Mouse (Mus musculus): ENCODE results near the gene Rhob.
"Not testable (repeated sequence)": the region's sequence is repeated elsewhere in the genome, so short reads cannot be mapped to it uniquely, and the experiment has no call there.

Gene Rhob

GRCm38 (mm10) chr12:8470962-8471361, 28.8 kb downstream of the Rhob start:
- no peaks in the 10 kb centered on the region for H3K36me3 ChIP-seq (ENCODE audit: control insufficient read depth, insufficient read depth, low read length, poor library complexity, severe bottlenecking)
- DNase-seq (ENCODE audit: low read depth, low spot score), result no peak
- H3K27me3 ChIP-seq (ENCODE audit: control insufficient read depth, insufficient read depth, low read length, poor library complexity, severe bottlenecking), result no peaks in the 10 kb centered on the region; the same call in 1 of the 2 replicates

- H3K36me3 ChIP-seq (ENCODE audit: control insufficient read depth, insufficient read depth, low read length, poor library complexity, severe bottlenecking), result no peaks in the 10 kb centered on the region
- no peak for DNase-seq (ENCODE audit: low read depth, low spot score)
- H3K27me3 ChIP-seq (ENCODE audit: control insufficient read depth, insufficient read depth, low read length, poor library complexity, severe bottlenecking), result no peaks in the 10 kb centered on the region; the same call in 1 of the 2 replicates
These were observed 29.9 kb downstream of the Rhob start for GRCm38 (mm10) chr12:8469742-8470494.

- Histone ChIP-seq H3K27me3 (ENCODE audit: control insufficient read depth, insufficient read depth, low read length, poor library complexity, severe bottlenecking) (no peaks in the 10 kb centered on the region; the same call in 1 of the 2 replicates), H3K36me3 (ENCODE audit: control insufficient read depth, insufficient read depth, low read length, poor library complexity, severe bottlenecking) (no peaks in the 10 kb centered on the region)
- DNase-seq (ENCODE audit: low read depth, low spot score), result no peak
These were observed 31.5 kb downstream of the Rhob start for GRCm38 (mm10) chr12:8468221-8468865.

DNA sequence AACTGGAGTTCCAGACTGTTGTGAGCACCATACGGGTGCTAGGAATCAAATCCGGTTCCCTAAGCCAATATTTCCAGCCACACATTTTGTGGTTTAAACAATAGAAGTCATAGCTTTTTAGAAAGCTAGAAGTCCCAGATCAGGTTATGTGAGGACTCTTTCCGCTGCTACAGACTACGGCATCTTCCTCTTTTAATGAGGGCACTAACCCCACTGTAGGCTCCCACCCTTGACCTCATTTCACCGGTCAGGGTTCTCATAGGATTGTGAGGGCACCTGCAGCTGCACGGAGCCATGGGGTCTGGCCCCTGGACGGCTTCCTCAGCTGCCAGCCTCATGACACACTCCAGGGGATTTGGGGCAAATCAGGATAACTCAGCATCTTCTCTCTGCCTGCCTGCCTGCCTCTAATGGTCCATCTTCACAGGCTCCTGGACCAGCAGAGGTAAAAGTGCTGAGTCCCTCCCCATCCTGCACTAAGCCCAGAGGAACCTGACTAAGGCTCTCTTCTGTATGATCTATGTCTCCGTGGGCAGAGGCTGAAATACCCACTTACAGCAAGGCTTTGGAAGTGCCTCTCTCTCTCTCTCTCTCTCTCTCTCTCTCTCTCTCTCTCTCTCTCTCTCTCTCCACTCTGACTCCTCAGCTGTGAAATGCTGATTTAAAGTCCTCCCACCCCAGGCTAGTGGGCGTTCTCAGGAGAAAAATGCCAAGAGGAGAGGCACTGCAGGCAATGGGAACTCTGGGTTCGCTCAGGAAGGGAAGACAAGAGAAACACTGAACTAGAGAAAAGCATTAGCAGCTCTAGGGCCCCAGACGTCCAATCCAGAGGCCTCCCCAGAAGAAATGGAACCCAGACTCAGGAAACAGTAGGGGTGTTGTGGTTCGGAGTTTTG, 32.5 kb downstream of the Rhob start:
- DNase-seq (ENCODE audit: low read depth, low spot score), result no peak

GRCm38 (mm10) chr12:8465680-8466079, 34.1 kb downstream of the Rhob start:
- no peaks in the 10 kb centered on the region; the same call in 1 of the 2 replicates for H3K27me3 ChIP-seq (ENCODE audit: control insufficient read depth, insufficient read depth, low read length, poor library complexity, severe bottlenecking)
- no peaks in the 10 kb centered on the region for H3K36me3 ChIP-seq (ENCODE audit: control insufficient read depth, insufficient read depth, low read length, poor library complexity, severe bottlenecking)
- no peak for DNase-seq (ENCODE audit: low read depth, low spot score)

More for the DNA sequence above, 32.5 kb downstream of the Rhob start:
- H3K36me3 ChIP-seq (ENCODE audit: control insufficient read depth, insufficient read depth, low read length, poor library complexity, severe bottlenecking), result no peaks in the 10 kb centered on the region
- no peaks in the 10 kb centered on the region; the same call in 1 of the 2 replicates for H3K27me3 ChIP-seq (ENCODE audit: control insufficient read depth, insufficient read depth, low read length, poor library complexity, severe bottlenecking)

GRCm38 (mm10) chr12:8464961-8465360, 34.8 kb downstream of the Rhob start:
- DNase-seq (ENCODE audit: low read depth, low spot score), result no peak

DNA sequence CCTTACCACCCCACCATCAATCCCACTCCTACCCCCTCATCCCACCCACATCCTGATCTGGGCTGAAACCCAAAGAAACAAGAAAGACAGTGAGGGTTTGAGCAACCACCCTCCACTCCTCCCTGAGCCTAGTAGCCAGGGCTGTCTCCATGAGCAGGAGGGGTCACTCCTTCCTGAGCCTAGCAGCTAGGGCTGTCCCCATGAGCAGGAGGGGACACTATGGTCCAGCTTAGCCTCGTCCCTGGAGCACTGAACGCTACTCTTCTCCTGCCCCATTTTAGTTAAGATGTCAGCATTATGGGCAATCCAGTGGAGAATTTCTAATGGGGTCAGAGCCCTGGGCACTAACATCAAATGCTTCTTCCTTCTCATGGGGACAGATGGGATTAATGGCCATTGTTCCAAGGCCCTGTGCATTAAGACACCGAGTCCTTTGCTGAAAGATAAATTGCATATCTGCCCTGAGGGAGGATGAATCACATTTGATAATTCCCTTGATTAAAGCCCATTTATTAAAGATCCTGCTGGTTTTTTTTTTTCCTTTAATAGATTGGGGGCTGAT, 36.1 kb downstream of the Rhob start:
- Histone ChIP-seq H3K27me3 (ENCODE audit: control insufficient read depth, insufficient read depth, low read length, poor library complexity, severe bottlenecking) (no peaks in the 10 kb centered on the region; the same call in 1 of the 2 replicates), H3K36me3 (ENCODE audit: control insufficient read depth, insufficient read depth, low read length, poor library complexity, severe bottlenecking) (no peaks in the 10 kb centered on the region)
- DNase-seq (ENCODE audit: low read depth, low spot score), result no peak

More at GRCm38 (mm10) chr12:8464961-8465360, 34.8 kb downstream of the Rhob start:
- no peaks in the 10 kb centered on the region for H3K36me3 ChIP-seq (ENCODE audit: control insufficient read depth, insufficient read depth, low read length, poor library complexity, severe bottlenecking)
- no peaks in the 10 kb centered on the region; the same call in 1 of the 2 replicates for H3K27me3 ChIP-seq (ENCODE audit: control insufficient read depth, insufficient read depth, low read length, poor library complexity, severe bottlenecking)

DNA sequence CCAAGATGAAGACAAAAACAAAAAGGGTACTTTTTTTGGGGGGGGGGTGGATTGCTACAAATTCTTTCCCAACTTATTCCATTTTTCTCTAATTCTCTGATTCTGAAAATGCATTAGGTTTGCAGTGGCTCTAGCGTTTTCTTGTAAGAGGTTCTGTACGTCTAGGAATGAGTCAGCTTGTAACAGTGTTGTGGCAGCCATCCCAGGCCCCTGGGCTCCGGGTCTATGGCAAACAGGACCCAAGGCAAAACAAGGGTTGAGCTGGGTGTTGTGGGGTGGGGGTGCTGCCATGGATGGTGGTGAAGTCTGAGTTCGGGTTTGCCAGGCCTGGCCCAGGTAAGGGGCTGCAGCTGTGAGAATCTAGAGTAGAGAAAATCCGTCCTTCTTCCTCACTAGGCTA, 37.3 kb downstream of the Rhob start:
- Histone ChIP-seq H3K36me3 (ENCODE audit: control insufficient read depth, insufficient read depth, low read length, poor library complexity, severe bottlenecking) (no peaks in the 10 kb centered on the region), H3K27me3 (ENCODE audit: control insufficient read depth, insufficient read depth, low read length, poor library complexity, severe bottlenecking) (no peaks in the 10 kb centered on the region)
- DNase-seq (ENCODE audit: low read depth, low spot score), result no peak

GRCm38 (mm10) chr12:8461575-8461974, 38.2 kb downstream of the Rhob start:
- not testable (repeated sequence) for DNase-seq (ENCODE audit: low read depth, low spot score); H3K36me3 ChIP-seq (ENCODE audit: control insufficient read depth, insufficient read depth, low read length, poor library complexity, severe bottlenecking); H3K27me3 ChIP-seq (ENCODE audit: control insufficient read depth, insufficient read depth, low read length, poor library complexity, severe bottlenecking)

DNA sequence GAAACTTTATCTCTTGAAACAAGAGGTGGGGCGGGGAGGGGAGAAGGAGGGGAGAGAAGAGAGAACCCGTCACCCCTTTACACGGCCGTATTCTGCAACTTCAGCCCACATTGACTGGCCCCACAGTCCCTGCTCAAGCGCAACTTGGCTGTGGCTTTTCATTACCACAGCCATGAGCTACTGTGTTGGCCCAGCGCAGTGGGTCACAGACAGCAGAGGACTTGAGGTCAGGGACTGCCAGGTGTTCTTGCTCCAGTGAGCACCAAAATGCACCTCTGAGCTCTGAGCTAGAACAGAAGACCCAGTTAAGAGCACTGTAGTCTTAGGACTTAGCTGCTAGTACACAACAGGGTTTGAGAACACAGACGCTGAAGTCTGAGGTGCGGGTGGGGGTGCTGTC, 41.4 kb downstream of the Rhob start:
- H3K36me3 ChIP-seq (ENCODE audit: control insufficient read depth, insufficient read depth, low read length, poor library complexity, severe bottlenecking), result no peaks in the 10 kb centered on the region
- no peak for DNase-seq (ENCODE audit: low read depth, low spot score)
- no peaks in the 10 kb centered on the region for H3K27me3 ChIP-seq (ENCODE audit: control insufficient read depth, insufficient read depth, low read length, poor library complexity, severe bottlenecking)

DNA sequence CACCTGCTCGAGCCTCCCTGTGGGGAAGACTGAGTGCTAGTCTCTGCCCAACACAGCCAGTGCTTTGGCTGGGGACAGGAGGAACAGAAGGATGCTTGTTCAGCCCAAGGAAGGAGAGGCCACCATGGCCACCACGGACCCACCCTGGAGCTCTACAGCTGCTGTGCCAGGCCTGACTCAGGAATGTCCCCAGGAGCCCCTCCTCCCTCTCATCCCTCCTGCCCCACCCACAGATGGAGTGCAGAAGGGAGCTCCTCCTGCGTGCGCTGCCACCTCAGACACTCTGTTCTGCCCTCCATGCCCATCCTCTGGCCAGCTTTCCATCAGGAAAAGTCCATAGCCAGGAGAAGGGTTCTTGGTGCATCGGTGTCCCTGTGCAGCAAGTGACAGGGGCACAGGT, 42.8 kb downstream of the Rhob start:
- Histone ChIP-seq H3K27me3 (ENCODE audit: control insufficient read depth, insufficient read depth, low read length, poor library complexity, severe bottlenecking) (no peaks in the 10 kb centered on the region), H3K36me3 (ENCODE audit: control insufficient read depth, insufficient read depth, low read length, poor library complexity, severe bottlenecking) (no peaks in the 10 kb centered on the region)
- no peak for DNase-seq (ENCODE audit: low read depth, low spot score)

GRCm38 (mm10) chr12:8455046-8455445, 44.8 kb downstream of the Rhob start:
- no peaks in the 10 kb centered on the region for H3K27me3 ChIP-seq (ENCODE audit: control insufficient read depth, insufficient read depth, low read length, poor library complexity, severe bottlenecking)
- no peaks in the 10 kb centered on the region for H3K36me3 ChIP-seq (ENCODE audit: control insufficient read depth, insufficient read depth, low read length, poor library complexity, severe bottlenecking)
- no peak for DNase-seq (ENCODE audit: low read depth, low spot score)

GRCm38 (mm10) chr12:8454487-8454886, 45.3 kb downstream of the Rhob start:
- DNase-seq (ENCODE audit: low read depth, low spot score), result no peak
- Histone ChIP-seq H3K27me3 (ENCODE audit: control insufficient read depth, insufficient read depth, low read length, poor library complexity, severe bottlenecking) (no peaks in the 10 kb centered on the region), H3K36me3 (ENCODE audit: control insufficient read depth, insufficient read depth, low read length, poor library complexity, severe bottlenecking) (no peaks in the 10 kb centered on the region)

DNA sequence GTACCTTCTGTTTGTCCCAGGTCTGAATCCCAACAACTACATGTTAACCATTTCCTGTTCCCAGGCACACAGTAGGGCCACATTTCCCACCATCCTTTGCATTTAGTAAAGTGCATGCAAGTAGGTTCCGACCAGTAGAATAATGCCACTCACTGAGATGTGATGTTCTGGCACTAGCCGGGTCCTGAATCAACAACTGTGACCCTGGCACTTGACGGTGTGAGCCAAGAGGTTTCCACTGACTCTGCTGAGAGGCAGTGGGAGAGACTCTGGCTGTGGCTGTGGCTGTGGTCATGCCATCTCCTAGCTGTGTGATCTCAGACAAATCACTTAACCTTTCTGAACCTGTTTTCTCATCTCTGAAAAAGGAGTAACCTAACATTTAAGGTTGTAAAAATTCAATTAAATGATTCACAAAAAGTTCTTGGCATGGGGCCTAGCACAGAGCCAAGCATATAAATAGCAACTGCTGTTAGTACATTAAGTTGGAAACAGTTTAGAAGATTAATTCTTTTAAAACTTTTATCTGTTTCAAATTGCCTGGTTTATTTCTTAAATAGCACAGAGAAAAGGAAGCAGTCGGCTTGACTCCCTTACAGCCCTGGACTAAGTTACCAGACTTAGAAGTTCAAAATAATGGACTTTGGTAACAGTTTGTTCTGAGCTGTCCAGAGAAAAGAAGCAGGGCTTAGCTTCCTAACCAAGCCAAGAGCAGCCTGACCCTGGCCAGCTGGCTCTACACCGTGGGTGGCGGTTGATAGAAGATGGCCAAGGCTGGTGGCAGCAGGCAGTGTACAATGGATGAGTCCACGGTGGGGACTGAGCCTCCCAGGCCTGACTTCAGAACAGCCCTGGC, 46.8 kb downstream of the Rhob start:
- DNase-seq (ENCODE audit: low read depth, low spot score), result no peak
- Histone ChIP-seq H3K27me3 (ENCODE audit: control insufficient read depth, insufficient read depth, low read length, poor library complexity, severe bottlenecking) (no peaks in the 10 kb centered on the region), H3K36me3 (ENCODE audit: control insufficient read depth, insufficient read depth, low read length, poor library complexity, severe bottlenecking) (no peaks in the 10 kb centered on the region)
